Mouse (Mus musculus) T-cell, adult 2 months (primary cell): ENCODE data around the gene Tnfaip2.

Experiments
- DNase-seq: peaks from one replicate; pipeline ENCODE4 v3.0.0; 2022; ENCODE audit warnings: low spot score

Gene Tnfaip2

DNA sequence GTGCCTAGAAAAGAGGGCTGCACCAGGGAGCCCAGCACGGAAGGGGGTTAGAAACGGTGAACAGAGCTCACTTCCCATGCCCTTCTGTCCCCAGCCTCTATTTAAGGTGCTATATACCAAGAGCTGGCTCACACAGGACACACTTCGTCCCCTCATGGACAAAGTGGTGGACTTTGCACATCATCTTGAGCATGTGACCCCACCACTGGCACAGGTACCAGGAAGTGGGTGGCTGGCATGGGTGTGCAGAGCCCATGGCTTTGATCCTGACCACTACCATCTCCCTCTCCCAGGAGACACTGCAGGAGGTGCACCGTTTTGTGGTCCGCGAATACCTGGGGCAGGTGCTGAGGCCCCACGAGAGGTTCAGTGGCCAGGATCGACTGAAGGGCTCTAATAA, 13.9 kb upstream of the Tnfaip2 start:
- no peak for DNase-seq

- DNase-seq, result no peak
Measured at GRCm38 (mm10) chr12:111428961-111429911, 13.0 kb upstream of the Tnfaip2 start.

- no peak for DNase-seq
Measured at GRCm38 (mm10) chr12:111430049-111430867, 12.0 kb upstream of the Tnfaip2 start.

DNA sequence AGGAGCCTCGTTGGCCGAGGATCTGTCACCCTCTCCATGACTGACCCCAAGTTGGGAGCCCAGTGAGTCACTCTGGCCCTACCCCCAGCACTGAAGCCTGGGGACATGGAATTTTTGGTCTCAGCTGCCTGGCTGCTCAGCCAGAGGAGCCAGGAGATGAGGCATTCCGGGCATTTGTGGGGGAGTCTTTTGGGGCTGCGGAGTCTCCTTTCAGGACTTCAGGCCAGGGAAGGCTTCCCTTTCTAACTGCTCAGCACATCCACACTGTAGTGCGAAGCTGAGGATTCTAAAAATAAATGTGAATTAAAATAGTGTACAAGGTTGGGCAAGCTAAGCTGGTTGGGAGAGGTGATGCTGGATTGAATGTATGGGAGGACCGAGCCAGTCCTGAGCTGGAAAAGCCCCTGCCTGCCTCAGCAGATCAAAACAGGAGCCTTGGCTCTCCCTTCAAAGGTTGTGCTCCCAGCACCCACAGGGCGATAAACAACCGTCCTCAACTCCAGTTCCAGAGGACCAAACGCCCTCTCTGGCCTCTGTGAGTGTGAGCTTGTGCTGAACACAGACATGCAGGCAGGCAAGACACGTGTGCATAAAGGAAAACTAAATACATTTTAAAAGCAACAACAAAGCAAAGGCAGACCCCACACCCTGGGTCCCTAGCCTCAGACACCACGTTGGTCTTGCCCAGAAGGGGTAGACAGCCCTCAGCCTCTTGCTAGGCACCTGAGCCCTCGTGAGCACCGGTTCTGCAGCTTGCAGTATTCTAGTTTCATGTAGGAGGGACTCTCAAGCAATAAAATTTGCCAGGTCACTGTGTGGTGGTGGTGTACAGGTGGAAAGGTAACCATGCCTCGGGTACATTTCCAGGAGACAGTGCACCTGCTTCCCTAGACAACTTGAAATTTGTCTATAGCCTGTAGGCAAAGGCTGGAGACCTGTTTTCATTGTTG, 11.1 kb upstream of the Tnfaip2 start:
- no peak for DNase-seq

- DNase-seq, result no peak
Measured at GRCm38 (mm10) chr12:111432097-111432496, 10.2 kb upstream of the Tnfaip2 start.

DNA sequence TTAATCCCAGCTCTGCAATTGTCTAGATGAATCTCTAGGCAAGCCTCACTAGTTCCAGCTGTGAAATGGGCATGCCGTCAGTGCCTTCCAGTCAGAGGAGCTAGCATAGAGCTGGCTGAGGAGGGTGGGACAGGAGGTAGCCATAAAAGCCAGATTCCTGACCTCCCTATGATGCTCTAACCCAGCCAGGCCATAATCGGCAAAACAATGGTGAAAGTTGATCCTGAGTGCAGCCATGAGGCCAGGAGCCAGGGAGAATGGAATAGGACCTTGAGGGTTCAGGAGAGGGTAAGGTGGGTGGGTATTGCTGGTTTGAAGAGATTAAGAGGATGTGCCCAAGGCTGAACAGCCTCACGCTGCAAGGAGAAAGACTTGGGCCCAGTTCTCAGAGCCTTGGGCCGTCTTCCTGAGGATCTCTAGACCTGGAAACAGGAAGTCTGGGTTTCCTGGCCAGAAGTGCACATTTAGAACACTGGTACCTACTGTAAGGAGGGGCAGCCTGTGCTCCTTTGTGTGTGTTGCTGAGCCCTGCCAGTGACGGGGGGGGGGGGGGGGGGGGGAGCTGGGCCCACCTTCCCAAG, 9.4 kb upstream of the Tnfaip2 start:
- no peak for DNase-seq

- no peak for DNase-seq
Measured at GRCm38 (mm10) chr12:111434164-111434744, 8.0 kb upstream of the Tnfaip2 start.

GRCm38 (mm10) chr12:111434745-111435327, 7.4 kb upstream of the Tnfaip2 start:
- no peak for DNase-seq

DNA sequence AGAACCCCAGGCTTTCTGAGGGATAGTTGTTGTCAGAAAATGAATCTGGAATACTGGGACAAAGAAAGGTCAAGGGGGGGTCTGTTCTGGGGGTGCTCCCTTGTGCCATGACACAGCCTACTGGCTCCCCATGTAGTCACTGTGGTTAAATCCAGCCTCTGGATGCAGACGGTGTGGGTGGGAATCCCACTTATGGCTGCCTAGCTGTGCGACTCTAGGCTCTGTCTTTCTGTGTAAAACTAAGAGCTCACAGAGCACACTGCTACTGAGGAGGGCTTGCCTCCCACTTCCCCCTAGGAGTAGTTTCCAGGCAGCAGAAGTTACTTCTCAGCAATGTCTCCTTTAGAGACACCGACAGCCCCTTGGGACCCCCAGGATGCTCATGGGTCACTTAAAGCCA, 6.1 kb upstream of the Tnfaip2 start:
- DNase-seq, result no peak

- no peak for DNase-seq
Measured at GRCm38 (mm10) chr12:111436640-111437039, 5.6 kb upstream of the Tnfaip2 start.

GRCm38 (mm10) chr12:111437222-111437900, 4.9 kb upstream of the Tnfaip2 start:
- DNase-seq, result no peak

DNA sequence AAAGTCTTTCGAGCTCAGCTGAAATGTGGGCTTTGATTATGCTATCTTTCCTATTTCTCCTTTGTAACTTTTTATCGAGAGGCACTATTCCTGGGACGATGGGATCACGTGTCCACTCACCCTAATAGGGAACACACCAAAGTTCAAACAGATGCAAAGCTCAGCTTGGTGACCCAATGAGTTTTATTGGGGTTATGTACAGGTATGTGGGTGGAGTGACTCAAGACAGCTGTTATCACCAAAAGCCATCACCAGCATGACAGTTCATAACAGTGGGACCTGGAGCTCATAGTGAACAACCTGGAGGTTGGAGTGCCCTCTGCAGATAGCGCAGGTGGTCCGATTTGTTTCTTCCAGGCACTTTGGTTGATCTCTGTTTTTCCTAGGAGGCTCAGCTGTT, 3.4 kb upstream of the Tnfaip2 start:
- DNase-seq, result no peak

DNA sequence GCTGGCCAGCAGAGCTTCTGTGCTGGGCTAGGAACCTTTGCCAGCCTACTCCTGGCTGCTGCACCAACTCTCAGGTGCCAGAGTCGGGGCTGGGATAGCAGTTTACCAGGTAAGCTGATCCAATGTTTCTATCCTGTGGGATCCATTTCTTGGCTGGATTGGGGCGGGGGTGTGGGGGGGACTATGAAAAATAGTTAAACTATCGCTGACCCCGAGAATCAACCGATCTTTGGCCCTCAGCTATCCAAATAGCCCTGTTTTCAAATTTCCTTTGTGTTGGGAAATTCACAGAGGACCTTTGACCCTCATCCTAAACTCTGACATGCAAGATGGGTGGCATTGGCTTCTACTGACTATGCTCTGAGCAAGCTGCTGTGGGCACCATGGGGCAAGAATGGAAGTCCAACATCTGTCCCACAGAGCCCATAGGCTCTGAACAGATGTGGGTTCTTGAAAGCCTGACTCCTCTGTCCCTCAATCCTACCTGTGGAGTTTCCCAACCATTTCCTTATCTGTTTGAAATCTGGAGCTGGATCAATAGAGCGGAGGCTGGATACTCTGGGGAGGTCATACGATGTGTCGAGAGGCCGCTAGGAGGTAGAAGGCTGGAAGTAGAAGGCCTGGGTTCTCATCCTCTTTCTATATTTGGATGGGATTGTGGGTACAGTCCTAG, 1.4 kb upstream of the Tnfaip2 start:
- no peak for DNase-seq

GRCm38 (mm10) chr12:111441523-111441922, 746 bp upstream of the Tnfaip2 start:
- DNase-seq, result no peak

- DNase-seq, result no peak
Measured at GRCm38 (mm10) chr12:111443011-111443870, 972 bp downstream of the Tnfaip2 start.

GRCm38 (mm10) chr12:111443921-111444831, 1.9 kb downstream of the Tnfaip2 start:
- no peak for DNase-seq

DNA sequence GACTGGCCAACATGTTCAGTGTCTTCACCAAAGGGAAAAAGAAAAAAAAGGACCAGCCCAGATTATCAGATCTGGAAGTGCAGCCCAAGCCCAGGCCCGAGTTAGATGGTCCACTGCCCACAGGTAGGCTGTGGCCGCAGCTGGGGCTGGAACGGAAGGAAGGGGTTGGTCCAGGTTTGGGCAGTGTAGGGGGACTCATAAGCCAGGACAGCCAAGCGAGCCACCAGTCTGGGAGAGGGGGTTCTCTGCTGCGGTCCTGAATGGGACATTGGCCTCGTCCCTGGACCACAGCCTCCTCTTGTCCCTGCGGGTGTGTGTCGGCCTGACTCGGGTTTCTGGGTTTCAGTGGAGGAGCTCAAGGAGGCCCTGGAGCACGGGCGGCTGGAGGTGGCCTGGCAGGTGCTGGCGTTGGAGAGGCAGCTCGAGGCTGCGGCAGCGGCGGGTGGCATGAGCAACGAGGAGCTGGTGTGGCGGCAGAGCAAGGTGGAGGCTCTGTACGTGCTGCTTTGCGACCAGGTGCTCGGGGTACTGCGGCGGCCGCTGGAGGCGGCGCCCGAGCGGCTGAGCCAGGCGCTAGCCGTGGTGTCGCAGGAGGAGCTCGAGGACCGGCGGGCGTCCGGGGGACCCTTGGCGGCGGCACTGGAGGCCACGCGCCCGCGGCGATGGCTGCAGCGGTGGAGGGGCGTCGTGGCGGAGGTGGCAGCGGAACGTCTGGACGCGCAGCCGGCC, 3.1 kb downstream of the Tnfaip2 start:
- no peak for DNase-seq
